Mouse (Mus musculus) right cerebral cortex, postnatal 10 days (tissue): ENCODE measurements around the gene Ino80e.
"Not testable (repeated sequence)": the region's sequence is repeated elsewhere in the genome, so short reads cannot be mapped to it uniquely, and the experiment has no call there.

ENCODE experiments used
- DNase-seq, 2 experiments: peaks; one replicate each; pipeline ENCODE4 v3.0.0; 2021; ENCODE audit warnings: low spot score in 2 of 2

Ino80e gene

DNA sequence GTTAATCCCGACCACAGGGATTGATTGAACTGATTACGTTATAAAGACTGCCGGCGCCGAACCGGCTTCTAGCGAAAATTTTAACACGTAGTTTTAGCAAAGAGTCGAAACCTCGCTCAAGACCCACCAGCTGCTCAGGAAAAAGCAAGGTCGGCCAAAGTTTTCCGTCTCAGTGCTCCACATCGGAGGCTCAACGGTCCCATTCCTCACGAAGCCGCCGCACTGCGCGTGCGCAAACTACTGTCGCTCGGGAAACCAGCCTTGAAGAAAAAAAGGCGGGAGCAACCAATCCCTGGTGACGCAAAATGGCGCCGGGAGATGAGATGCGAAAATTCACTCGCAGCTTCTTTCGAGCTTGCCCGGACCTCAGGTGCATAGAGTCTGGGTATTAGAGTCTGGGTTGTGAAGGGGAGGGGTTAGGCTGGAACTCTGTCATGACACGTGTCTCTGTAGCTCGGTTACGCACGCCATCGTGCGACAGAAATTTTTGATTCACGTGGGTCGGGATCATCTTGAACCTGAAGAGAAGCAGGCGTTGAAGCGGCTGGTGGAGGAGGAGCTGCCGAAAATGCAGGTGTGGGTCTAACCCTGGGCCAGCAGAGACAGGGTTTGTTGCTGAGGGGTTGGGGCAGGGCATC, at the start of gene Ino80e:
TSS of gene Ino80e (minus strand) at position 231 of the 638 bp plus-strand sequence.
- peak; percentile 97 to 98 for DNase-seq

DNA sequence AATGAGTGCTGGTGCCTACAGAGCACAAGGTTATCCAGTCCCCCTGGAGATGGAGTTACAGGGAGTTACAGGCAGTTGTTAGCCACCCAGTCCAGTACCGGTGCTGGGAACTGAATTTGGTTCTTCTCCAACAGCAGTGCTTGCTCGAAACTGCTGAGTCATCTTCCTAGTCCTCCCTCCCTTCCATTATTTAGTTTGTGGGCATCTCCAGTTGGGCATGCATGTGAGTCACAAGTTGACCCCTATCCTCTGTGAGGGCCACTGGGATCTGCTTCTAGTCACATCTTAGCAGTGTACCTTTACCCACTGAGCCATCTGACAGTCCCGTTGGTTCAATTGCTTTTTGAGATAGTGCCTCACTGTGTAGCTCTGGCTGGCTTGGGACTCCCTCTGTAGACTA, 43.4 kb upstream of the Ino80e start:
- no peak for DNase-seq

DNA sequence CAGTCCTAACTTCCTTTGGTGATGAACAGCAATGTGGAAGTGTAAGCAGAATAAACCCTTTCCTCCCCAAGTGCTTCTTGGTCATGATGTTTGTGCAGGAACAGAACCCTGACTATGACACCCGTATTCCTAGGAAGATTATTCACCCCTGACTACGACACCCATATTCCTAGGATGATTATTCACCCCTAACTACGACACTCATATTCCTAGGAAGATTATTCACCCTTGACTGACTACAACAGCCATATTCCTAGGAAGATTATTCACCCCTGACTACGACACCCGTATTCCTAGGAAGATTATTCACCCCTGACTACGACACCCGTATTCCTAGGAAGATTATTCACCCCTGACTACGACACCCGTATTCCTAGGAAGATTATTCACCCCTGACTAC, 37.6 kb upstream of the Ino80e start:
- DNase-seq: not testable (repeated sequence)

DNA sequence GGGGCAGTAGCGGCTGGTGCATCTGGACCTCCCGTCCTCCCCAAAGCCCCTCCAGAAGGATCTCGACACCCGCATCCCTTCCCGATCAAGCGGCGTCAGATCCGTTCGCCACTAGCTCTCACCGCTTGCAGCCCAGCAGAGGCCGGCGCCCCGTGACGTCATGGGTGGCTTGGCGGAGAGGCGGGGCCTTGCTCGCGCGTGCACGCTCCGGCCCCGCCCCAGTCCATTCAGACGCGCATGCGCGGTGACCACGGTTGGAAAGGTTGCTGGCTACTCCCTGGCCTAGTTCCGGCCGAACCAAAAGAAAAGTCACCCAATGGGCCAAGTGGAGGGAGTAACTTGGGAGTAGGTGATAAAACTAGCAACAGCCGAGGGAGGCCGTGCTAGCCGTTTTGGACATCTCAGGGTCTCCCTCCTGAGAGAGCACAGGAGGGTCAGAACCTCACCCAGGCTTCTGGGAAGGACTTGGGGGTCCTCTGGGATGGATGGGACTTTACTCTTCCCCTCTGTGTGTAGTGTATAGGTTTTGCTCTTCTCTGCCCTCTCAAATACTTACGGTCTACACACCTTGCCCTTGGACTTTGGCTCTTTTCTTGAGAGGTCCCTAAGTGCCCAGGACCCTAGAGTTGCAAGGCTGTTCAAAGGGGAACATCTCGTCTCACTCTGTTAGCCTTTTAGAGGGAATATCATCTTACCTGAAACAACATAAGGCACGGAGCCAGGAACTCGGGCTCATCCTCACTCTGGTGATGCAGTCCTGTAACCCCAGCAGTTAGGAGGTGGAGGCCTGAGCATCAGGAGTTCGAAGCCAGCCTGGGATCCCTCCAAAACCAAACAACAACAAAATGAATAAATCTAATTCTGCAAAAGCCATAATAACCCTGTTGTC, 36.2 kb upstream of the Ino80e start:
- peak; percentile 95 to 98 for DNase-seq

DNA sequence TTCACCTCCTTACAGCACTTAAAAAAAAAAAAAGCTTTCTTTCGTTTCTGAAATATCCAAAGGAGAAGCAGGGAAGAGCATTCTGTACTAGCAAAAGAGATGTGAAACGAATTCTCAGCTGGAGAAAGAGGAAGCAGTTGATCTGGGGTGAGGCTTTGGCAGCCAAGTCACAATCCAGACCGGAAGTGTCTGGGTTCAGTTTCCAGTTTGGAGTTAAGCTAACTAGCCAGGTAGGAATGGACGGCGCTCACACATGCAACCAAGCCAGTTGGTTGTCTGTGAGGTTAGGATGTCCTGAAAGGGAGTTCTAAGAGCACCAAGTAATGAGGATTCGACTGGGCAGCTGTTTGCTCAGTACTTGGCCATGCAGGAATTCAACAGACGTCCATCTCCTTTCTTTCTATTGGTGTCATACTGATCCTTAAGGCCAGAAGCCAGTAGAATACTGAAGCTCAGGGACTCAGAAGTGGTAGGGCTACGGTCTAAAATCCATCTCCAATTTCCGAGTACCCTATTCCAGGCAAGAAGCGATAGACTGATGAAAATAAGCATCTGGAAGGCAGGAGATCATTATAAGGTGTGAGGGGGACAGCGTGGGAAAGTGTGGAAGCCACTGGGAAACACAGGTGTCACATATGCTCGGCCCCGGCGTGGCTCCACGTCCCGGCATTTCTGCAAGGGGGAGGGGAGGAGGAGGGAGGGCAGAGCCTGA, 35.4 kb upstream of the Ino80e start:
- DNase-seq: peak; percentile 36 to 52

DNA sequence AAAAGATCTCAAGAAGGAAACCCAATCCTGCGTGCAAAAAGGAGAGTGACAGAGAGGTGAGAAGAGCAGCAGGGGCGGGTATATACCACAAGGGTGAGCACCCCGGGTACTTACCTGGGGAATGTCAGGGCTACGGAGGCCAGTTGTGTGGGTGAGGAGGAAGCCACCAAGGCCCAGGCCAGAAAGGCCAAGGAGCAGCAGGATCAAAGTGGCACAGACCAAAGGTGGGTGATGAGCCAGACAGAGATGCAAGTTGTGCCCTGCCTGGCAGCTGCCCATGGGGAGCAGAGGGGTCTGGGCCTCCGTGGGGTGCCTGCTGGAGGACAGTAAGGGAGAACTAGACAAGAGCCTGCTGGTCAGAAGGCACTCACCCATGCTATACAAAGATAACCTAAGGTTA, 34.7 kb upstream of the Ino80e start:
- peak in 1 of 2 experiments; percentile 34 for DNase-seq

DNA sequence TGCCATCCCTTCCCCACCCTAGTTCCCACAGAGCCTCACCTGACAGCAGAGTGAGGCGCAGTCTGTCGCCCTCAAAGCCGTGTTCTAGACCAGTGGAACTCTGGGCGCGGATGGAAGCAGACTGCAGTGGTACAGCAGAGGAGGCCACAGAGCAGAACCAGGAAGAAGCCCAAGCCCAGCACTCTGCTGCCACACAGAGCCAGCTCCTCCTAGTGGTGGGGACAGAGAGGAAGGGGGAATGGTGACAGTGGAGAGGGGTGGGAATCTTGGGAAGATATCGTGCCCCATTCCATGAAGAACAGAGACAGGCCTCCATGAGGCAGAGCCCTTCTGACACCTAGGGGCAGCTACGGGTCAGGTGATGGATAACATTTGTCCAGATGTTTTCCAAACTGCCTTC, 26.7 kb upstream of the Ino80e start:
- no peak for DNase-seq

DNA sequence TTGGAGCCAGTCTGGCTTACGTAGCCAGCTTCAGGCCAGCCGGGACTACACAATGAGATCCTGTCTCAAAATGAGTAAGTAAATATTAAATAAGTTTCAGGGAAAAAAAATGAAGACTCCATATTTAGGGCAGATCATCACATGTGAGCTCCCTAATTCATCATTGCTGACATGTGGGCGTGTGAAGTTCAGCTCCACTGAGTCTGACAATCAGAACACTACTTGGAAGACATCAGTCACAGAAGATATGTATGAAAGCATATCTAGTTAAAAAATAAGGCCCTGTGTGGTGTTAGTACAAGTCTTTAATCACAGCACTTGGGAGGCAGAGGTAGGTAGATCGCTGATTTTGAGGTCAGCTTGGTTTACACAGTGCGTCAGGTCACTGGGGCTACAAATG, 25.1 kb upstream of the Ino80e start:
- no peak for DNase-seq

DNA sequence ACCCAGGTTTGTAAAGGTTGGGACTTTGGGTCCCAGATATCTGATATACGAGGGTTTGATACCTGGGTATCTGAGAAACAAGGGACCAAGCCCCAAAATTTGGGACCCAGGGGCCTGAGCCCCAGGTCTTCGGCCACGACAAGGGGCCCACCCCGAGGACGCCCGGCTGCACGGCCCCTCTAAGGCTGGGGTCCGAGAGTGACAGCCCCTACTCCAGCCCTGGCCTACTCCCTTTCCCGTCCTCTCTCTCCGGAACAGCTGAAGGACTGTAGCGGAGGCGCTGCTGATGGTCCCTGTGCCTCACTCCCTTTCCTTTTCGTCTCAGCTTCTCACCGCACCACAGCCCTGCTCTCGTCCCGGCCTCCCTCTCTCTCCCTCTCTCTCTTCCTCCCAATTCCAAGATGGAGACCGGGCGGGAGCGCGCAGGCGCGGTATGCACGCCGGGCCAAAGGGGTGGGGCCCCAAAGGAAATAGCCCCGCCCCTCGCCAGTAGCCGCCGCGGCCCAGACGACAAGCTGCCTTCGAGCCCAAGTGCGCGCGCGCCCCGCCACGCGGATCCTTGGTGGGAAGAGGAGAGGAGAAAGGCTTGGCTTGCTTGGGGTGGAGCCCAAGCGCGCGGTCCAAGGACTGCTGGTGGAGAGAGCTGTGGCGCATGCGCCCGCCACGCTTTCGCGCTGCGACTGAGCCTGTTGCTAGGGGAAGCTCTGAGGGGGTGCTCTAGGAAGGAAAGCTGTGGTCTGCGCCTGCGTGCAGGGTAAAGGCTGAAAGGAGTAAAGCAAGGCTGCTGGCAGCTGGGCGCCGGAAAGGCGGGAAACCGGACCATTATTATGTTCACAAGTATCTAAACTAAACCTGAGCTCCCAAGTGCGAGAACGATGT, 22.3 kb upstream of the Ino80e start, which contains the start of gene Taok2:
TSS of gene Taok2 (minus strand) at position 418 of the 879 bp plus-strand sequence.
- DNase-seq: peak; percentile 99

DNA sequence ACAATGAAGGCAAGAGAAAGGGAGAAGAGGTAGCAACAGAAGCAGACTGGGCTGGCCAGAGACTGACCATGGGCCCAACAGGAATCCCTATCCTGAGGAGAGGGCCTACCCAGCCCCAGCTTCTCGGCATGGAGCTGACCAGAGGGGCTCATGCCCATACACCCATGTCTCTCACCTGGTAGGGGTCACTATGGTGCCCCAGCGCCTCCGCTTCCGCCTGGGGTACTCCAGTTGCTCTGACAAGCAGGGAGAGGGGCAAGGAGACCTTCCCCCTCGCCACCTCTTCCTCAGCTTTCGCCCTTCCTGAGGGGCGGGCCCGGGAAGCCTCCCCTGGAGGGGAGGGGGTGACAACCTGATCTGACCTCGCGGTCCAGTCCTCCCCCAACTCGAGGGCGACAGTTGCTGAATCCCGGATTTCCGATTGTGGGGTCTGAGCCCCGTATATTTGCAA, 21.6 kb upstream of the Ino80e start:
- DNase-seq: peak; percentile 38 to 46

DNA sequence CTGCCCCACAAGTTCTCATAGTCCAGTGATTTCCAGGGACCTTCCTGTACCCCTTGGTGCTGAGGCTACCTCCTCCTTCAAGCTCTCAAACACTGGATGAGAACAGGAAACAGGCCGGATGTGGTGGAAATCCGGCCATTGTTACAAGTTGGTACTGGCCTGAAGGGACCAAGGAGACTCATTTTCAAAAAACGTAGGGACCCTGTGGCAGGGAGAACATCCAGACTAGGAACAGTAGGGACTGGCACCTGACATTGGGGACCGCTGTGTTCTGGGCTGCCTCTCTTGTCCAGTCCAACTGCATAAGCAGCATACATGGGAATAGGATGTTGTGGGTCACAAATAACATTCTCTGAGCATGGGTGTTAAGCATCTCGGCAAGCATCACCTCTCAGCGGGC, 18.9 kb upstream of the Ino80e start:
- DNase-seq: no peak

DNA sequence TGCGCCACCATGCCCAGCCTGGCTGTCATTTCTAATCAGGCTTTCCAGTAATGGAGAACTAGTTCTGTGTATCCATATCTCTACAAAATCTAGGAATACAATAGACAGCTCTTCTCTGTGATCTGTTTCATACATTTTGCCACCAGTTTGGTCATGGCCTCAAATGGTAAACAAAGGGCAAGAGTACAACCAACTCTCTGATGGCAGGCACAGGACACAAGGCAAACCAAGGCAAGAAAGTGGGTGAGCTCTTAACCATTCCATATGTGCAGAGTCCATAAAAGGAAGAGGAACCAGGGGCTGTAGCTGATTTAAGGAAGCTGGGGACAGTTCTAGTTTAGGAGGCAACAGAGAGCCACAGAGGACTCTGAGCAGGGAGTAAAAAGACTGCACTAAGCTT, 15.1 kb upstream of the Ino80e start:
- DNase-seq: no peak

DNA sequence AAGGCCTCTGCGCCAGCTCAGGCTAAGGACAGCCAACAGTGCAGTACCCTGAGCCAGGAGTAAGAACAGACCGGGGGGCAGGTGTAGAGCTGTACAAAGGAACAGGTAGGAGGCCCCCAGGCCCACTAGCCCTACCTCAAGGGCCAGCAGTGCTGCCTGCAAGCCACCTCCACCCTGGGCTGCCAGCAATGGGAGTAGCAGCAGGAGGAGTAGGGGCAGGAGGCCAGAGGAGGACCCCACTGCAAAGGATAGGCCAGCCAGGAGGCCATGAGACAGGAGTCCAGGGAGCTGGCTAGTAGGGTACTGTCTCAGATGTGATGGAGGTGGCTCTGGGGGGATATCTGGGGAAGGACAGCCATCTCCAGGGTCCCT, 8.3 kb upstream of the Ino80e start:
- no peak for DNase-seq

DNA sequence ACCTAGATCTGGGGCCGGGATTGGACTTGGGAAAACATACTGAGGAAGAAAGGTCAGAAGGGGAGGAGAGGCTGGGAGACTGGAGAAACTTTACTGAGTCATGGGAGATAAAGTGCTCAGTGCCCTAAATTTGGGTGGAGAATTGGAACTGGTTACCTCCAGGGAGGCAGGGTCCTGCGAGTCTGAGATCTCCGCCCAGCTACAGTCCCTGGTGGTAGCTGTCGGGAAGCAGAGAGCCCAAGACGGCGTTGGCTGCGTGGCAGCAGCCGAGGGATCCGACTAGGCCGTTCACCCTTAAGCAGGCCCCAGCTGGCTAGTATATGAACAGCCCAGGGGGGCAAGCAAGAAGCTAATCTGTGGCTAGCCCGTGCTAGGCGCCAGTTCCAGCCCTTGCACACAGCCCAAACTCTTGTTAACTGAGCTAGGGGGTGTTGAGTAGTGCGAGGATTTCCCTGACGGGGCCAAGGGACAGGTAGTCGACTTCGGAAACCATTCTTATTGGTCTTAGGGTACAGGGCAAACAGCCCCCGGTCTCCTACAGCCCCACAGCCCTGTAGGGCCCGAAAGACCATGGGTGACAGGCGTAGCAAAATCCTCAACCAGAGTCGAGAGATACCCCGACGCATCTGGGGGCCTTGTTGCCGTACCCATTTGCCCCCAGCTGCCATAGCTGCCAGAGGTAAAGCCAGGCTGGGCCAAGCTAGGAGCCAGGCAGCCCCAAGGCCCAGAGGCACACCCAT, 7.8 kb upstream of the Ino80e start:
- no peak for DNase-seq

DNA sequence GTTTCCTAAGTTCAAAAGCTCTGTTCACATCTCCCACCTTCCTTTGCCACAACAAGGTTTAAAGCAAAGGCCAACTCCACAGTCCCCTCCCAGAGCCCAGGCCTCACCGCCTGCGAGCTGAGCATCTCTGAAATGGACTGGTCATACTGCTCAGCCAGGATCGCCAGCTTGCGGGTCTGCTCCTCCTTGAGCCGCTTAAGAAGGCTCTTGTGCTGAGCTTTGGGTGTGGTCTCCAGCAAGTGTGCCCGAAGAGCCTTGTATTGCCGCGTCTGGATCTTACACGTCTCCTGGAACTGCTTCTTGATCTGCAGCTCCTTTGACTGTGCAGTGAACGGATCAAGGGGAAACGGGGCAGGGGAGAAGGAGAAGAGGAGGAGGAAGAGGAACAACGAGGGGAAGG, 5.8 kb upstream of the Ino80e start:
- DNase-seq: no peak

DNA sequence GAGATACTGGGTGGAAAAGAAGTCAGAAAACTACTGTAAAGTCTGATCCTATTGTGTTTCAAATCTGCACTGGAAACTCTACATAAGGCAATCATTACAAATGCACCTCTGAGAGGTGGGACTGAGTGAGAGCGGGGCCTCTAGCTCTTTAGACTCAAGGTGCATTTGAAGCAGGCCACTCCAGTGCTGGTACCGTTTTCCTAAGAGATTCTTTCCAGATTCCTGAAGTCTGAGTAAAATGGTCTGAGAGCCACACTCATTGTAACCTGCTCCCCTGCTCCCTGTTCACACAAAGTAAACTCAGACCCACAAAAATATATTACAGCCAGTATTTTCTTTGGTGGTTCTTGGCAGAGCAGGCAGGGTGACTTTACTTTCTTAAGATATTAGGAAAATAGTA, 5.4 kb upstream of the Ino80e start:
- DNase-seq: no peak

DNA sequence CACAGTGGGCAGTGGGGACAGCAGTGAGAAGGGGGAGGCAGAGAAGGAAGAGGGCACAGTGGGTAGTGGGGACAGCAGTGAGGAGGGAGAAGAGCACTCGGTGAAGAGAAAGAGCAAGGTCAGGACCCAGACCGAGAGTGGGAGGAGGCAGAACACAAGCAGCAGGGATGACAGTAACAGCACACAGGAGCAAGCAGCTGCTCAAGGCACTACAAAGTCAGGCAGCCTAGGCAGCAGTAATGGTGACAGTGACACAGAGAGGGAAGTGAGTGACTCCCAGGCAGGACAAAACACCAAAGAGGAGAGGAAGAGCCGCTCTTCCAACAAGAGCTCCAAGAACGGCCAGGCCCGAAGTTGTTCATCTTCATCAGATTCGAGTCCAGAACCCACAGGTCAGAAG, 1.6 kb upstream of the Ino80e start:
- DNase-seq: no peak

DNA sequence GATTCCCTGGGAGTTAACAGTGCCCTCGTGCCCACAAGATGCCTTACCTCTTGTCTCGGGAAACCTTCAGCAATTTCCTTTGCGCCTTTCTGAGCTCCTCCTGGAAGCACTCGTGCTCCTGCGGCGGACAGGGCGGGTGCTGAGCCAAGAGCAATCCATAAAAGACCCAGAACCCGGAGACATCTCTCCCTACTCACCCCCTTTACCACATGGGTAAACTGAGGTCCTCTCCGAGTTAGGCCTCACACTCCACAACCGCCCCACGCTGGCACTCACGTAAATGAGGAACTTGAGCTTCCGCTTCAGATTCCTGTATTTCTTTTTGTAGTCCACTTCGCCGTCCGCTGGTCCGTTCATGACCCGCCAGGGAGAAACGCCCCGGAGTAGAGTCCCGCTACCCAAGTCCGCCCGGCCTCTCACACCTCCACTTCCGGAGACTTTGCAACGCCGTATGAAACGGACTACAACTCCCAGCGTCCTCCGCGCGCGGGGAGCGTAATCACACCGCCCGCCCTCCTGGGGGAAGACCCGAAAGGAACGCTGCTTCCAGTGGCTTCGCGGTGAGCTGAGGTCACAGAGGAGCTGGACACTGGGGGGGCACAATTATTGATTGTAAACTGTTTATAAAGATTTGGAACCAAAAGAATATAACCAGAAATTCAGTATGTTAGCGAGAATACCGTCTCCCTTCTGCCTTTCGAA, 597 bp downstream of the Ino80e start, which contains the start of gene Hirip3:
TSS of gene Hirip3 (plus strand) at position 544 of the 702 bp plus-strand sequence.
- DNase-seq: peak; percentile 96 to 97

DNA sequence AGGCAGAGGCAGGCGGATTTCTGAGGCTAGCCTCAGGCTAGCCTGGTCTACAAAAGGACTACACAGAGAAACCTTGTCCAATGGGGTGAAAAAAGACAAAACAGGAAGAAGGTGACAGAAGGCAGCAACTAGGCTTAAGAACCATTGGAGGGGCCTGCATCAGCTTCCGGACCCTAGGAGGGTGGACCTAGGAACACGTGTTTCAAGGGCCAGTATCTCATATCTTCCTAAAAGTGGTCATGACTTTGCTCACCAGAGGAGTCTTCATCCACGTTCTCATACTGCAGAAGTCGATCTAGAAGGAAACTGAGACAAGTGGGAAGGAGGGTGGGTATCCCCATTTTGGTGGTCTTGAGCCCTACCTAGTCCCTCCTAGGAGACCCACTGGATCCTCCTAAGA, 1.2 kb downstream of the Ino80e start:
- DNase-seq: no peak
